Mouse (Mus musculus): ENCODE measurements around the gene Nfkbia. TPM values are rescaled to one million over a fixed set of nuclear protein-coding genes. Genes with fewer than 3 reads are reported as not detected.

Nfkbia gene
- total RNA-seq (2021) = 100 to 1,000 TPM in 1 of 2 experiments, 10 to 100 TPM in 1; 98.9 to 111 TPM
- long read RNA-seq, experiment 1, transcript Nfkbia-201 (6 exons, 1,578 nt) = major isoform, 130 of 147 reads
- long read RNA-seq, experiment 1, partial matches to known transcripts = 13 of 147 reads
- long read RNA-seq, experiment 1, other reads (novel, unspliced or antisense) = 4 of 147 reads
- long read RNA-seq, experiment 2, transcript Nfkbia-201 (6 exons, 1,578 nt) = major isoform, 45 of 49 reads
- long read RNA-seq, experiment 2, partial matches to known transcripts = 4 of 49 reads
- long read RNA-seq, experiment 2, other reads (novel, unspliced or antisense) = 0 of 49 reads

GRCm38 (mm10) chr12:55492184-55492898, at the start of gene Nfkbia:
TSS of gene Nfkbia (minus strand) at chr12:55492647.
- peak; percentile 97 for DNase-seq

GRCm38 (mm10) chr12:55539157-55539556, 46.7 kb upstream of the Nfkbia start:
- DNase-seq = no peak

DNA sequence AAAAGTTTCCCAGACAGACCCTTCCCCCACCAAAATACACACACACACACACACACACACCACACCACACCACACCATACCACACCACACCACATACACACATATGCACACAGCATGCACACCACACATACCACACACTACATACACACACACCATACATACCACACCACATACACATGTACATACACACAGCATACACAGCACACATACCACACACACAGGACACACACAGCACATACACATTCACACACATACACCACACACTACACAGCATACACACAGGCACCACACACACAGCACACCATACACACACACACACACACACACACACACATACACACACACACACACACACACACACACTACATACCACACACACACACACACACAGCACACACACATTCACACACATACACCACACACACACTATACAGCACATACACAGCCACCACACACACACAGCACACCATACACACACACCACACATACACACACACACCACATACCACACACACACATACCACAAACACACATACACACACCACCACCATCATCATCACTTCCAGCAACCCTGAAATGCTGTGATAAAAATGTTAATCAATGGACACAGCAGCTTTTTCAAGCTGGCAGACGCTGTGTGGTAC, 46.0 kb upstream of the Nfkbia start:
- no peak for DNase-seq

GRCm38 (mm10) chr12:55537742-55538141, 45.3 kb upstream of the Nfkbia start:
- no peak for DNase-seq

DNA sequence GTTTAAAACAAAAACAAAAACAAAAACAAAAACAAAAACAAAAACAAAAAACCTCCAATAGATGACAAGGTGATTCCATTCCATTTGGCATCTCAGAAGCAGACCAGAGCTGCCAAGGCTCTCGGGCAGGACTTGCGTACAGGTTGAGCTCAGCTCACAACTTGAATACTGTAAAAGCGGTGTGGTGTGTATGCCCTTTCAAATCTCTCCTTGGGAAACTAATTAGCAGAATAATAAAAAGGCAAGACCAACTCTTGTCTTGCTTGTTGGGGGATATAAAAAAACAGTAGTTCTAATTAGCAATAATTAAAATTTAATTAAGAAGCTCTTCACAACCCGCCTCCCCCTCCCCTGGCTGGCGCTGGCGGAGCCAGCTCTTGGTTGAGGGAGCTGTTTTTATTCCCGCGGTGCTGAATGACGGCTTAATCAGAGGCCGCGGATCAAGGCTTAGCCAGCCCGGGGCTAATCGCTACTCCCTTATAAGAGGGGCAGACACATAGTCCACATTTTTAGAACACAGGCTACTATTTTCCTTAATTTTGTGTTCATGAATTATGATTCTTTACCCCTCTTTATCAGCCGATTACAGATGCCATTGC, 44.2 kb upstream of the Nfkbia start:
- DNase-seq = peak; percentile 14 to 19

DNA sequence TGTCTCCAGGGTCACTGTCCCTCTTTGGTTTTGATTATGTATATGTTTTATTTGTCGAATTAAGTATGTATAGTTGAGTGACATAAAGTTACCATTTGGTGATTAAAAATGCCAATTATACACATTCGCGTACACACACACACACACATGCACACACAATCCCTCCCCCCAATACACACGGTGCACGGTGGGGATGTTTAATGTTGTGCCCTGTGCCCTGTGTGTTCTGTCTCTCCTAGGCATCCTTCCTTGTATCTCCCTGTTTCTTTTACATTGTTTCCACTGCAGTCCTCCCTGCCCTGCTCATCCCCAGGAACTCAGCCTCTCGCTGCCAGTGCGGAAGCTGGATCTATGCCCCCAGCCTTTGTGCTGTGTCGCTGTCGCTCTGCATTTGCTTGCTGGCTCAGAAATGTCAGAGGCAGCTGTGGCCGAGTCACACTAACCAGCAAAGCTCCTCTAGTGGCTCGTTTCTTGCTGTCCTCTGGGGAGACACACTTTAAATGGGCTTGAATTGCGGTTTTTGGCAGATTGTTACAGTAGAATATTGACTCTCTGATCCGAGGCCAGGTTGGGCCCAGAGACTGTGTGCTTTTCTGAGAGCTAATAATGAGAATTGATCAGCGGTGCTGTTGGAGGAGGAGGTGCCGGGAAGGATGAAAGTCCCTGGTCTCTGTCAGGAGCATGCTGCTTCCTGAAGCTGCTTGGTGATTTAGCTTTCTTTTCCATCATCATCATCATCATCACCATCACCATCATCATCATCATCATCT, 34.7 kb upstream of the Nfkbia start:
- no peak for DNase-seq

DNA sequence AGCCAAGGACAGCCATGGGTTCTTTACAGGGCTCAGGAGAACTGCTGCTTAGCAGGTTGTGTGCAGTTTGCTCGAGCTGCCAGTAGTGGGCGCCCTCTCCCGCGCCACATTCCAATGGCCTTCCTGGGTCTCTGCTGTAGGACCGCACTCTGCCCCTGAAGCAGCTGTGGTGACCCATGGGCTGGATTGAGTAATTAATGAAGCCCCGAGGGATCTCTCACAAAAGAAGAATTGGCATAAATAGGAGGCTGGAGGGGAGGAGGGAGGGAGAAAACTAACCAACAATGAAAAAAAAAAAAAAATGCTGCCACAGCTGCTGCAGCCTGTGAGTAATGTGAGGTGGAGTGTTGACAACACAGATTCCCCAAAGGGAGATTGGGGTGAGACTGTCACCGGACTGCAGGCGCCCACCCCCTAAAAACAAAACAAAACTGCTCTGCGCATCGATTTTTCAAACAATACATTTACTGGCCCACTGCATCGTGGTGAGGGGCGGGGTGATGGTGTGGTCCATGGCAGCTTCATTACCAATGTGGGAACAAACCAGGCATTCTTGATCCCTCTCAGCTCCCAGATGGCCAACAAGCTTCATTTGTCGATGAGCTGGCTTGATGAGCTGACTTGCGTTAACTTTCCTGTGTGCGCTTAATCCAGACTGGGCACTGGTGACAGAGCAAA, 25.8 kb upstream of the Nfkbia start:
- peak; percentile 56 to 67 for DNase-seq

DNA sequence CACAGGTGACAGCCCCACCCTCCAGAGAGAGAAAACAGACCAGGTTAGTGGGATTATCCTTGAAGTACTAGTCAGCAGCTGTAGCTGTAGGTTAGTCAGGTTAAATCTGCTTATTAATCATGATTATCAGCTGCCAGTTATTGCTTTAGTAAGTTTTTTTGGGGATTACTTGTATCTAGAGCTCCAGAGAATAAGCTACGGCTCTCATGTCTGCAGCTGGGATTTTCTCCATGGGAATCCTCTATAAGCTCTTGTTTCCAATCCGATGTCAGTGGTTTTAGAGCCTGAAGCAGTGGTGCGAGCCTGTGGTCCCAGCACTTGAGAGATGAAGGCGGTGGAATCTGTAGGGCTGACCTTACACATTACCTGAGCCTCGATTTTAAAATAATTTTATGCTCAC, 16.4 kb upstream of the Nfkbia start:
- DNase-seq = no peak

GRCm38 (mm10) chr12:55507332-55507935, 15.0 kb upstream of the Nfkbia start:
- DNase-seq = no peak

DNA sequence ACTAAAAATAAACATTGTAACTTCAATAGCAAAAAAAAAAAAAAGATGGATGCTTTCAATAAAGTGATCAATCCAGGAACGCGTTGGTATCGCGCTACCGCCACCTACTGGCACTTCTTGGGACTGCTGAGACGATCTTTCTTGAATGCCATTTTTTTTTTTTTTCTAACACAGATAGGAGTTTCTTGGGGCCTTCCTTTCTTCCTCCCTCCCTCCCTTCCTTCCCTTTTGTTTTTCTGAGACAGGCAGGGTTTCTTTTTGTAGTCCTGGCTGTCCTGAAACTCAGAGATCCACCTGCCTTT, 13.5 kb upstream of the Nfkbia start:
- DNase-seq = peak; percentile 49 to 68

GRCm38 (mm10) chr12:55505314-55506028, 13.0 kb upstream of the Nfkbia start:
- no peak for DNase-seq

DNA sequence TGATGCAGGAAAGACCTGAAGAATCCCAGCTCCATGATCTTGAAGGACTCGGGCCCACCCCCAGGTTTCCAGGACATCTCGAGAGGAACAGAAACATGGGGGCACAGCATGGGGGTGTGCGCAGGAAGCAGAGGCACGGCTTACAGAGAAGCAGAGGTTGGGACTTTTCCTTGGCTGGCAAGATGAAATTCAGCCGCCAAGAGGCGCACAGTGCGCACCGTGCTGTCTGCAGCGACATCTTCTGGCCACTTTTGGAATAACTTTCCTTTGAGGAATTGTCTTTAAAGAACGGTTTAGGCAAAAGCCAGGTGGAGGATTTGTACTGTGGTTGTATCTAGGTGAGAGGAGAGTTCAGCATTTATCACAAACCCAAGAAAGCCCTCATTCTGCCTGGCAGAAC, 6.6 kb upstream of the Nfkbia start:
- peak; percentile 77 to 85 for DNase-seq

GRCm38 (mm10) chr12:55497737-55498136, 5.3 kb upstream of the Nfkbia start:
- DNase-seq = no peak

DNA sequence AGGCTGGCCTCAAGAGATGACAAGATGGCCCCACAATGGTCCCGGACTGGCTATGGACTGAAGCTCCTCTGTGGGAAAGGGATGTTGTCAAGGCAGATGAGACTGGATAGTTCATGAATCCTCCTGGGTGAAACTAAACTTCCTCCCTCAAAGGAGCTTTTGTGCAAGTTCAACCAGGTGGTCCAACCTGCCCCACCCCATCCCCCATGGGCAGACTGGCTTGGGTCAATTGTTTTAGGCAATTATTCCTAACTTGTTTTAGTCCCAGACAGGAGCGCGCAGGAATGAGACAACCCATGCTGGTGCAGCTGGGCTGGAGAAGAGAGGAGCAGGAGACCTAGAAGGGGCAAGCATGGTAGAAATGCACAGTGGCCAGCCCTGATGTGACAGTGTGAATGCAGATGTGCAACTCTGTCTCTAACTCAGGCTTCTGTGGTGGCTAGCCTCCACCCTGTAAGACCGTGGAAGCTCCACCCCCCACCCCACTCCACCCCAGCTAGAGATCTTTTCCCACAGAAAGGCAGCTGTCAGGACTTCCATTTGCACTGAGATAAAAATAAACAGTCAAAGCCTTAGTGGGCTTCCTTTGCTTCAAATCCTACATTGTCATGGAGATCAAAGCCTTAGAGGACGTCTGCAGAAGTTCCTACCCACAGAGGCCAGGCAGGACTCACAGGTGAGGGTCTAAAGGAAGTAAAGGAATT, 3.6 kb upstream of the Nfkbia start:
- DNase-seq = no peak

DNA sequence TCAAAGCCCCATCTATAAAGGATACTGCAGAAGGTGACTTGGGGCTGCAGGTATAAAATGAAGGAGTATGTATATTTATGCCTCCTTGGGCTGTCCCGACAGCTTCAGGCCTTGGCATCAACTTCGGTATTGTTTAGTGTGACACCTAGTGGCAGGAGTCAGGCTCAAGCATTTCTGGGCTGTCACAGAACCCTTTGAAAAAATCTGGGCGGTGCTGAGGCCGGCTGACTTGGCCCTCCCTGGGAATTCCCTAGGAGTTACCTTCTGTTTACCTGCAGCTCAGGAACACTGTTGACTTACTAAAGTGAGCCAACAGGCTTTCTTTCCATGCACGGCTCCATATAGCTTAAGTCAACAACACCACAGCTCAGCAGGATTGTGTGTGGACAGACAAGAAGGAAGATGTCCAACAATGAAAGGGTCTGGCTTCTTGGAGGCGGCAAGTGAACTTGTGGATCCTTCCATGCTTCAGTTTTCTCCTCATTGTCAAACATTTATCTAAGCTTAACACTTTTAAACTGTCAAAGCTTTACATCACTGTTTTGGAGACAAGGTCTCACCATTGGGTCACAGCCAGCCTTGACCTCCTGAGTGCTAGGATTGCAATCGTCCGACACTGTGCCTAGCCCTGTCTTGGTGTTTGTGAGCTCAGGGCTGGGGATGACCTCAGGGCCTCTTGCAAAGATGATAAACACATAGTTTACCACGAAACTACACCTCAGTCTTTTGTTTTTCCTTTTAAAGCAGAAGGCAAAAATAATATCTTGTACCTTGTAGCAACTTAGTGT, 2.9 kb upstream of the Nfkbia start:
- peak; percentile 76 to 77 for DNase-seq

- no peak for DNase-seq
These were observed 934 bp upstream of the Nfkbia start for GRCm38 (mm10) chr12:55493381-55493780.

GRCm38 (mm10) chr12:55492941-55493340, 494 bp upstream of the Nfkbia start:
- DNase-seq = peak; percentile 42 to 50

DNA sequence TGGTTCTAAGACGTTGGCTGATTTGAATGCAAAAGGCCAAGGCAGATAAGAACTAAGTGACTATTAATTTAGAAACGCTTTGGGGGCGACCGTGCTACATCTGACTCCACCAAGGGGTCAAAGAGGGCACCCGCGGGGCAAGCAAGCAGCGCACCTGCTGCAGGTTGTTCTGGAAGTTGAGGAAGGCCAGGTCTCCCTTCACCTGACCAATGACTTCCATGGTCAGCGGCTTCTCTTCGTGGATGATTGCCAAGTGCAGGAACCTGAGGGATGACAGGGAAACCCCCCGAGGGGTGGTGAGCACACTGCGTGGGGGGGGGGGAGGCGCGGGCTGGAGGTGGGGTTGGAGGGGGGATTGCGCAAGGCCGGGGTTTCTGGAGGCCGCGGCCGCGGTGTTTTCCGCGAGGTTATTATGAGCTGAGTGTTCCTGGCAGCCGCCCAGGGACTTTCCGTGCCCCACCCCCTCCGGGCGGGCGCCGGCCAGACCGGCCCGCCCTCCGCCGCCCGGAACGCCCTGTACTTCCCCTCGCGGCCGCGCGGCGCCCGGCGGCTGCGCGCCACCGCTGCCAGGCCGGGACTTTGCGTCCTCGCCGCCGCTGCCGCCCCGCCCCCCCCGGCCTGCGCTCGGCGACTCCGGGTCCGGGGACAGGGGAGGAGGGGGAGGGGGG, 797 bp downstream of the Nfkbia start:
- peak; percentile 99 to 100 for DNase-seq
